Mouse (Mus musculus): Measurements from ENCODE around the gene Bco1.

DNA sequence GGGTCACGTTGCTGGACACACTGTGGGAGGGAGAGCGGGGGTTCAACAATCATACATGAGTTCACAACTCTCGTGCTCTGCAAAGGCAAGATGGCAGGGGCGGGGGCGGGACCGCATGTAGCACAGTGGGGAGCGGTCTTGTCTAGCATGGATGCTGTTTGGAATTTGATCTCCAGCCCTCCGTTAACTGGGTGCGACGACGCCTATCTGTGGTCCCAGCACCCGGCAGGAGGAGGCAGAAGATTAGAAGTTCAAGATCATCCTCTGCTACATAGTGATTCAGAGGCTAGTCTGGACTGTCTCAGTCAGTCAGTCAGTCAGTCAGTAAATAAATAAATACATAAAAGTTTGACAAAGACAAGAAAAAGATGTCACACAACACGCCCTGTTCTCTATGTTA, 27.4 kb upstream of the Bco1 start:
- no peak for TF ChIP-seq CTCF (IDR thresholded peaks at IDR 0.05)
- no peak for TF ChIP-seq EP300 (IDR thresholded peaks at IDR 0.05)
